Mouse (Mus musculus) macrophage (primary cell): ENCODE data around the gene Ly6g6f. TPM values are rescaled to one million over a fixed set of nuclear protein-coding genes. Genes with fewer than 3 reads are reported as not detected.
A peak's percentile ranks its signal among the peaks of the same experiment; 100 is the strongest.

ENCODE experiments used
- H3K27ac ChIP-seq: fragments of 350-480 bp; formaldehyde crosslinking; 2 replicates; pipeline ENCODE4 v1.9.0; 2021
- H3K36me3 ChIP-seq: fragments of 350-480 bp; formaldehyde crosslinking; 2 replicates; pipeline ENCODE4 v1.9.0; 2021; ENCODE audit errors: inconsistent target
- H3K4me3 ChIP-seq: fragments of 350-480 bp; formaldehyde crosslinking; 2 replicates; pipeline ENCODE4 v1.9.0; 2021; ENCODE audit errors: inconsistent target
- H3K79me2 ChIP-seq: fragments of 350-480 bp; formaldehyde crosslinking; 2 replicates; pipeline ENCODE4 v1.9.0; 2021; ENCODE audit errors: inconsistent target
- WGBS: methylation state at CpG from one replicate; pipeline ENCODE4 v1.1.7; 2026; ENCODE audit warnings: inconsistent platforms; ENCODE audit not compliant: missing documents; 5-methylcytosine and 5-hydroxymethylcytosine counted together
- polyA plus RNA-seq: library from polyadenylated mRNA; stranded (reverse); fragments of 250-400 nt; gene quantifications from 3 replicates; pipeline ENCODE4 v1.2.4, GENCODE M21; 2018; ENCODE audit warnings: inconsistent platforms

Gene Ly6g6f
- polyA plus RNA-seq, 1 experiment from 2014 or later, result not detected

- H3K27ac ChIP-seq, result no peak overlapping the region
- H3K79me2 ChIP-seq, result no peaks in the 10 kb centered on the region
- WGBS, result 96% methylated on average over 12 of the region's 12 CpGs
- H3K36me3 ChIP-seq, result peaks cover 78% of the 10 kb centered on the region
- H3K4me3 ChIP-seq, result no peak overlapping the region
These were observed 11.2 kb upstream of the Ly6g6f start for GRCm38 (mm10) chr17:35096597-35096996.

GRCm38 (mm10) chr17:35094475-35095365 is 9.3 kb upstream of the Ly6g6f start:
- no peak overlapping the region for H3K4me3 ChIP-seq
- H3K27ac ChIP-seq, result no peak overlapping the region
- H3K36me3 ChIP-seq, result peaks cover 65% of the 10 kb centered on the region
- H3K79me2 ChIP-seq, result peaks cover 11% of the 10 kb centered on the region; the same call in 1 of the 2 replicates
- WGBS, result 83% methylated on average over 15 of the region's 15 CpGs

- Histone ChIP-seq H3K27ac (no peak overlapping the region), H3K36me3 (peaks cover 45% of the 10 kb centered on the region), H3K79me2 (peaks cover 13% of the 10 kb centered on the region; the same call in 1 of the 2 replicates), H3K4me3 (no peak overlapping the region)
- 92% methylated on average over 14 of the region's 14 CpGs for WGBS
These were observed 7.2 kb upstream of the Ly6g6f start for GRCm38 (mm10) chr17:35092403-35093198.

- 74% methylated on average over 8 of the region's 8 CpGs for WGBS
- Histone ChIP-seq H3K36me3 (peaks cover 27% of the 10 kb centered on the region), H3K27ac (no peak overlapping the region), H3K79me2 (peaks cover 13% of the 10 kb centered on the region; the same call in 1 of the 2 replicates), H3K4me3 (peak overlapping the region; percentile 68)
These were observed 4.9 kb upstream of the Ly6g6f start for GRCm38 (mm10) chr17:35090166-35090932.

DNA sequence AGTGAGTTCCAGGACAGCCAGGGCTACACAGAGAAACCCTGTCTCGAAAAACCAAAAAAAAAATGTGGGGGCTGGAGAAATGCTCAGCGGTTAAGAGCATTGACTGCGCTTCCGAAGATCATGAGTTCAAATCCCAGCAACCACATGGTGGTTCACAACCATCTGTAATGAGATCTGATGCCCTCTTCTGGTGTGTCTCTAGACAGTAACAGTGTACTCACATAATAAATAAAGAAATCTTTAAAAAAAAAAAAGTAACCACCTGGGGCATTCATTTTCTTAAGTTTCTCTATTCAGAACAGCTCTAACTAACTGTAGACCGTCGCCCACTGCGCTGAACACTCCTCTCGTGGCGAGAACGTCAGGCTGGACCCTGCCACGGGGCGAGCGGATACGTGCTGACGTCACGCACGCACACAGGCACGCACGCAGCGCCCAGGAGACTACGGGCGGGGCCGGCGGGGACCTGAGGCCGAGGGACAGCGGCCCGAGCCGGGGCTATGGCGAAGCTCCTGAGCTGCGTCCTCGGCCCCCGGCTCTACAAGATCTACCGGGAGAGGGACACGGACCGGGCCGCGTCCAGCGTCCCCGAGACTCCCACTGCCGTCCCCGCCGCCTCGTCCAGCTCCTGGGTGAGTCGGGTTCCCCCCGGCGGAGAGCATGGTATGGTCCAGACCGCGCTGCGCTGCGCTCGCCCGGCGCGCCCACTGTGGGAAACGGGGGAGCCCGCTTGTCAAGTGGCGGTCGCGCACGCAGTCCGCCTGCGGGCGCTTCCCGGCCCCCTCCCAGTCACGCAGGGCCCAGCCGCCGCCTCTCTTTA is 3.6 kb upstream of the Ly6g6f start, which contains the start of gene Abhd16a:
TSS of gene Abhd16a (plus strand) at position 439 of the 820 bp plus-strand sequence.
- peak within 1 kb of the TSS; percentile 47 for H3K27ac ChIP-seq
- H3K36me3 ChIP-seq, result peaks cover 25% of the 10 kb centered on the region
- 3% methylated on average over 66 of the region's 67 CpGs for WGBS
- peak within 1 kb of the TSS; percentile 68 for H3K4me3 ChIP-seq
- peaks cover 13% of the 10 kb centered on the region; the same call in 1 of the 2 replicates for H3K79me2 ChIP-seq

DNA sequence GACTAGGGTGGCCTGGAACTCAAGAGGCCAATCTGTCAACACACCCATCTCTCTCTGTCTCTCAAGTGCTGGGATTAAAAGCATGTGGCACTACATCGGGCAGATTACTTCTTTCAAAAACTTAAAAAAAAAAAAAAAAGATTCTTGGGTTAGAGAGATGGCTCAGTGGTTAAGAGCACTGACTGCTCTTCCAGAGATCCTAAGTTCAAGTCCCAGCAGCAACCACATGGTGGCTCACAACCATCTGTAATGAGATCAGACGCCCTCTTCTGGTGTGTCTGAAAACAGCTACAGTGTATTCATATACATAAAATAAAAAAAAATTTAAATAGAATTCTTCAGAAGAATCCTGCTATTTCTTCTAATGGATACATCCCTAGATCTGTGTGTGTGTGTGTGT is 2.7 kb upstream of the Ly6g6f start:
- H3K27ac ChIP-seq, result no peak overlapping the region
- H3K36me3 ChIP-seq, result peaks cover 16% of the 10 kb centered on the region
- peaks cover 13% of the 10 kb centered on the region; the same call in 1 of the 2 replicates for H3K79me2 ChIP-seq
- H3K4me3 ChIP-seq, result no peak overlapping the region
- 47% methylated on average over 2 of the region's 2 CpGs for WGBS

DNA sequence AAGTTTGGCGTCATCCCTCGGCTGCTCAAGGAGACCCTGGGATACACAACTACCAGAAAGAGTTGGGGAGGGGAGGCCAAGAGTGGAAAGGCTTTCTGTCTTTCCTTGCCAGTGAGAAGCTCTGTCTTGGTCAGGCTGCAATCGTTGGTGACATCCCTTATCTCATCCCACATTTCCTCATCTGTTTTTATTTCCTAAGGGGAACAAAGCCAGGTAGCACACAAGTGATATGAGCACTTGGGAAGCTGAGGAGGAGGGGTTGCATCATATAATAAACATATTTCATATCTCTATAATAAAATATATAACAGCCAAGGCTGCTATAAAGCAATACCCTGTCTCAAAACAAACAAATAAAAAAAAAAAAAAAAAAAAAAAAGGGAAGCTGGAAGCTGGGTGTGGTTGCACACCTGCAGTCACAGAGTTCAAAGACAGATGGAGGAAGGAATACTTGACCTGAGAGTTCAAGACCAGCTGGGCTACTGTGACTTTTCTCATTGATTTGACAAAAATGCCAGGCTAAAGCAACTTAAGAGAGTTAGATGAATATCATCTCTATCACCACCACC is 1.4 kb downstream of the Ly6g6f start:
- H3K27ac ChIP-seq, result no peak overlapping the region
- H3K4me3 ChIP-seq, result no peak overlapping the region
- no peaks in the 10 kb centered on the region for H3K36me3 ChIP-seq
- H3K79me2 ChIP-seq, result no peaks in the 10 kb centered on the region
- WGBS, result 63% methylated on average over 3 of the region's 3 CpGs

GRCm38 (mm10) chr17:35082841-35083576 is 2.4 kb downstream of the Ly6g6f start:
- WGBS, result 94% methylated on average over 16 of the region's 16 CpGs
- no peaks in the 10 kb centered on the region for H3K36me3 ChIP-seq
- H3K79me2 ChIP-seq, result no peaks in the 10 kb centered on the region
- no peak overlapping the region for H3K4me3 ChIP-seq
- H3K27ac ChIP-seq, result no peak overlapping the region

DNA sequence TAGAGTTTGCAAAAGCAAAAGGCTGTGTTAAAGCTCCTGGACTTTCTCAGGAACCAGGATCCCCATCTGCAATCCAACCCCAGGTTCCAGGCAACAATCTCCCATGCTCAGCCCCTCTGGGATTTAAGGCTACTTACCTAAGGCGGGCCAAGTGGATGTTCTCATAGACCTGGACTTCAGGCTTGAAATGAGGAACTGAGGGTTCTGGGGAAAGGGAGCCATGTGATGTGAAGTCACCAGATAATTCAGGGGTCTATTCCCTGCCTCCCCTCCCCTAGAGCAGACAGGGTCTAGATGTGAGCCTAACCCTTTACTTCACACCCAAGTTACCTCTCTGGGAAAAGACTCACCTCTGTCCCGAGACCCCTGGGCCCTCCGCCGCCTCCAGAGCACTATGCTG is 4.7 kb downstream of the Ly6g6f start:
- H3K27ac ChIP-seq, result no peak overlapping the region
- 95% methylated on average over 4 of the region's 4 CpGs for WGBS

GRCm38 (mm10) chr17:35080248-35080647 is 5.2 kb downstream of the Ly6g6f start:
- Histone ChIP-seq H3K27ac (no peak overlapping the region), H3K36me3 (no peaks in the 10 kb centered on the region), H3K79me2 (no peaks in the 10 kb centered on the region), H3K4me3 (no peak overlapping the region)
- WGBS, result 77% methylated on average over 5 of the region's 6 CpGs

More for the DNA sequence above, 4.7 kb downstream of the Ly6g6f start:
- Histone ChIP-seq H3K4me3 (no peak overlapping the region), H3K79me2 (no peaks in the 10 kb centered on the region), H3K36me3 (no peaks in the 10 kb centered on the region)

- WGBS, result 65% methylated on average over 9 of the region's 9 CpGs
- Histone ChIP-seq H3K36me3 (no peaks in the 10 kb centered on the region), H3K79me2 (no peaks in the 10 kb centered on the region), H3K27ac (no peak overlapping the region), H3K4me3 (no peak overlapping the region)
These were observed 5.6 kb downstream of the Ly6g6f start for GRCm38 (mm10) chr17:35079778-35080177.

DNA sequence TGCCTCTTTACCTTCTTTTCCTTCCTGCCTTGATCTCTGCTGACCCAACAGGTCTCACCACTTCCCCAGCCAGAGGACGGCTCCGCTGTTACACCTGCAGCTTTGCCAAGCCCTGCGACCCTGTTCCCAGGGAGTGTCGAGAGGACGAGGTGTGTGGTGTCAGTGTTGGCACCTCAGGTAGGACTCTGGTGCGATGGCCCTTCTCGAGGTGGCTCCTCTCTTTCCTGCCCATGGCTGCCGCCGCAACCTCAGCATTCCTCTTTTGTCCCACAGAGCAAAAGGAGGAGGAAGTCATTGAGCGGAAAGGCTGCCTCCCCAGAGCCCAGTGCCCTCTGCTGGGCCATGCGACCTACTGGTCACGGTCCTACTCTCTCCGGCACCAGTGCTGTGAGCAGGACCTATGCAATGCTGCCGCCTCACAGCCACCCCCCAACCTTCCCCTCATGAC is 7.6 kb downstream of the Ly6g6f start, which contains the start of gene Ly6g6d:
TSS of gene Ly6g6d (minus strand) at position 280 of the 448 bp plus-strand sequence.
- peak within 1 kb of the TSS; percentile 19; the same call in 1 of the 2 replicates for H3K27ac ChIP-seq
- no peaks in the 10 kb centered on the region for H3K79me2 ChIP-seq
- WGBS, result 2% methylated on average over 14 of the region's 14 CpGs
- H3K4me3 ChIP-seq, result peak within 1 kb of the TSS; percentile 29
- H3K36me3 ChIP-seq, result no peaks in the 10 kb centered on the region
